20 mouse cellular contexts compared by ENCODE assay signal in the genomic region with DNA sequence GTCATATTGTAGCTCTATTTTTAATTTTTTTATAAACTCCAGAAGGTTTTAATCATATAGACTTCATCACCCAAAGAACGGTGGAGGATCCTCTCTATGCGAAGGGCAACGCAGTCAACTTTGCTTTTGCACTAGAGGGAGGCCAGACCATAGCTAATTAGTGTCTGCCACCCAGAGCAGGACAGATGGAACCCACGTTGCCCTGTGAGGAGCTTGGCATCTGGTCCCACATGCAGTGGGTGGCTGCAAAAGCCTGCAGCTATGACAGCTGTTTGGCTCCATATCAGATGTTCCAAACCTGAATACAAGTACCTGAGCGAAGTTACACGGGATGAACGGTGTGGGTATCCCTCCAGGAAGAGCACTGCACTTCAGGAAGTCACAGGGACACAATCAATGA.
"Had no signal": no experiment of that assay in that cellular context is flagged by ENCODE, and none has a peak within 500 bp of the region (broad histone marks: within the 10 kb centered on the region; RNA-seq: fewer than 3 reads in every experiment).

No protein-coding gene starts in this region.

- H3K4me1 ChIP-seq: limb, embryonic 12.5 days; limb, embryonic 15.5 days; midbrain, embryonic 12.5 days; midbrain, embryonic 15.5 days; stomach, embryonic 15.5 days had no signal

- H3K27me3 ChIP-seq: limb, embryonic 15.5 days; midbrain, embryonic 12.5 days; midbrain, embryonic 15.5 days; stomach, embryonic 15.5 days had no signal

- H3K27ac ChIP-seq: kidney, postnatal 0 days; layer of hippocampus, adult 2 months; limb, embryonic 12.5 days; limb, embryonic 15.5 days; liver, embryonic 14.5 days; macrophage; midbrain, embryonic 12.5 days; midbrain, embryonic 15.5 days; stomach, embryonic 15.5 days had no signal

- H3K4me2 ChIP-seq: limb, embryonic 12.5 days; limb, embryonic 15.5 days; liver, embryonic 11.5 days; lung, embryonic 14.5 days; midbrain, embryonic 12.5 days; midbrain, embryonic 15.5 days; stomach, embryonic 15.5 days had no signal

- H3K4me3 ChIP-seq: layer of hippocampus, adult 2 months; limb, embryonic 12.5 days; limb, embryonic 15.5 days; midbrain, embryonic 12.5 days; midbrain, embryonic 15.5 days; stomach, embryonic 15.5 days had no signal

- H3K36me3 ChIP-seq: limb, embryonic 12.5 days; limb, embryonic 15.5 days; midbrain, embryonic 12.5 days; midbrain, embryonic 15.5 days; stomach, embryonic 15.5 days had no signal

- H3K9me3 ChIP-seq: limb, embryonic 12.5 days; limb, embryonic 15.5 days; midbrain, embryonic 12.5 days; midbrain, embryonic 15.5 days; stomach, embryonic 15.5 days had no signal

- DNase-seq: kidney, adult 2 months; kidney, postnatal 25 days; layer of hippocampus, adult 9-11 months; liver, postnatal 0 days; lung, embryonic 14.5 days; retina, postnatal 1 day; right cerebral cortex, postnatal 25 days; spleen, adult 18-20 months; thymus, postnatal 25 days had no signal

- ATAC-seq: liver, postnatal 0 days; lung, postnatal 0 days; midbrain, embryonic 15.5 days had no signal

- H3K9ac ChIP-seq: limb, embryonic 12.5 days; limb, embryonic 15.5 days; liver, embryonic 14.5 days; liver, postnatal 0 days; lung, embryonic 14.5 days; midbrain, embryonic 12.5 days; midbrain, embryonic 15.5 days; stomach, embryonic 15.5 days had no signal
